Comparison of ENCODE assay signal across 10 mouse cellular contexts in genomic region chr1:132341731-132342501, GRCm38 (mm10). TPM values are rescaled to one million over a fixed set of nuclear protein-coding genes. Genes with fewer than 3 reads are reported as not detected.
DNase-seq lines count a peak whose midpoint lies in the region; ATAC-seq lines count a peak whose summit lies in the region.
"Had no signal": no experiment of that assay in that cellular context is flagged by ENCODE, and none has a peak within 500 bp of the region (broad histone marks: within the 10 kb centered on the region; RNA-seq: fewer than 3 reads in every experiment).

No protein-coding gene starts in this region.

- 39% methylated on average over 5 of the region's 5 CpGs for WGBS in heart, embryonic 12.5 days
- WGBS in liver, embryonic 15.5 days (ENCODE audit: insufficient replicate concordance), result 10% methylated on average over 5 of the region's 5 CpGs
- 62% methylated on average over 5 of the region's 5 CpGs for WGBS in hindbrain, embryonic 12.5 days

- no peak overlapping the region for H3K9ac ChIP-seq in heart, embryonic 12.5 days
- H3K9ac ChIP-seq in liver, embryonic 15.5 days, result no peak overlapping the region
- H3K9ac ChIP-seq in hindbrain, embryonic 12.5 days, result no peak overlapping the region
- H3K9ac ChIP-seq: hindbrain, embryonic 15.5 days had no signal

- H3K4me3 ChIP-seq in heart, embryonic 12.5 days, result no peak overlapping the region
- H3K4me3 ChIP-seq in liver, embryonic 15.5 days (replicated peaks), result no peak overlapping the region
- H3K4me3 ChIP-seq in hindbrain, embryonic 12.5 days, result no peak overlapping the region
- H3K4me3 ChIP-seq: hindbrain, embryonic 15.5 days had no signal

- no peaks in the 10 kb centered on the region for H3K27me3 ChIP-seq in heart, embryonic 12.5 days (replicated peaks)
- no peaks in the 10 kb centered on the region for H3K27me3 ChIP-seq in liver, embryonic 15.5 days
- no peaks in the 10 kb centered on the region for H3K27me3 ChIP-seq in hindbrain, embryonic 12.5 days
- H3K27me3 ChIP-seq: hindbrain, embryonic 15.5 days; Patski had no signal

- ATAC-seq in heart, embryonic 12.5 days (ENCODE audit: insufficient number of reproducible peaks, low FRiP score), result no peak
- ATAC-seq in liver, embryonic 15.5 days (ENCODE audit: insufficient read depth), result peak; percentile 45
- ATAC-seq in hindbrain, embryonic 12.5 days (ENCODE audit: low FRiP score), result no peak
- ATAC-seq: Patski had no signal

- peak; percentile 99 for DNase-seq in heart, adult 11 months
- peak; percentile 85 for DNase-seq in heart, adult 8-10 months (ENCODE audit: low spot score)
- DNase-seq in spleen, postnatal 36 days (ENCODE audit: low spot score in 2 of 2), result peak; percentile 96 to 97
- no peak for DNase-seq in right cerebral cortex, postnatal 10 days (ENCODE audit: low spot score in 2 of 2)
- DNase-seq in retina, embryonic 14.5 days (ENCODE audit: low spot score), result no peak

- H3K9me3 ChIP-seq in heart, embryonic 12.5 days (replicated peaks), result no peaks in the 10 kb centered on the region
- H3K9me3 ChIP-seq in liver, embryonic 15.5 days (replicated peaks), result no peaks in the 10 kb centered on the region
- H3K9me3 ChIP-seq in hindbrain, embryonic 12.5 days (replicated peaks), result no peaks in the 10 kb centered on the region
- H3K9me3 ChIP-seq: hindbrain, embryonic 15.5 days had no signal

- H3K4me1 ChIP-seq in heart, embryonic 12.5 days (replicated peaks), result peaks cover 43% of the 10 kb centered on the region
- H3K4me1 ChIP-seq in liver, embryonic 15.5 days (replicated peaks), result peaks cover 36% of the 10 kb centered on the region
- H3K4me1 ChIP-seq in hindbrain, embryonic 12.5 days, result peaks cover 9% of the 10 kb centered on the region; the same call in 1 of the 2 replicates
- H3K4me1 ChIP-seq: hindbrain, embryonic 15.5 days had no signal

- no peaks in the 10 kb centered on the region for H3K36me3 ChIP-seq in heart, embryonic 12.5 days
- H3K36me3 ChIP-seq in liver, embryonic 15.5 days (replicated peaks), result no peaks in the 10 kb centered on the region
- H3K36me3 ChIP-seq in hindbrain, embryonic 12.5 days, result no peaks in the 10 kb centered on the region
- H3K36me3 ChIP-seq: hindbrain, embryonic 15.5 days had no signal

- H3K4me2 ChIP-seq in heart, embryonic 12.5 days, result no peak overlapping the region
- H3K4me2 ChIP-seq in liver, embryonic 15.5 days, result peak overlapping the region; percentile 18; the same call in 1 of the 2 replicates
- no peak overlapping the region for H3K4me2 ChIP-seq in hindbrain, embryonic 12.5 days (replicated peaks)
- H3K4me2 ChIP-seq: hindbrain, embryonic 15.5 days had no signal

- no peak overlapping the region for H3K27ac ChIP-seq in heart, embryonic 12.5 days (ENCODE audit: poor library complexity, severe bottlenecking)
- H3K27ac ChIP-seq in liver, embryonic 15.5 days (replicated peaks), result peak overlapping the region; percentile 29
- no peak overlapping the region for H3K27ac ChIP-seq in hindbrain, embryonic 12.5 days
- H3K27ac ChIP-seq: hindbrain, embryonic 15.5 days had no signal

RNA-seq across cellular contexts. Expression of gene Nuak2, which starts 26.0 kb away (rescaled TPM):
- polyA plus RNA-seq in heart, embryonic 12.5 days (2016; fragmentation: Nextera tagmentation; extraction: Ambion mirVana), result 2.6 and 3.1 TPM in 2 replicates
- total RNA-seq in heart, adult 8-10 months (2022), result 1 to 10 TPM; 3.8 to 5.2 (median 4.0) TPM
- polyA plus RNA-seq in liver, embryonic 15.5 days (2015; fragmentation: Nextera tagmentation; extraction: Ambion mirVana), result 3.1 and 3.6 TPM in 2 replicates
- 29.7 and 30.0 TPM in 2 replicates for polyA plus RNA-seq in hindbrain, embryonic 12.5 days (2016; fragmentation: Nextera tagmentation; extraction: Ambion mirVana)

RNA-seq across cellular contexts. Expression of gene Klhdc8a, which starts 43.5 kb away (rescaled TPM):
- 0.55 and 0.81 TPM in 2 replicates for polyA plus RNA-seq in heart, embryonic 12.5 days (2016; fragmentation: Nextera tagmentation; extraction: Ambion mirVana)
- 10 to 100 TPM; 11.8 to 22.9 (median 17.5) TPM for total RNA-seq in heart, adult 8-10 months (2022)
- 0.07 and 0.08 TPM in 2 replicates for polyA plus RNA-seq in liver, embryonic 15.5 days (2015; fragmentation: Nextera tagmentation; extraction: Ambion mirVana)
- 5.1 and 5.3 TPM in 2 replicates for polyA plus RNA-seq in hindbrain, embryonic 12.5 days (2016; fragmentation: Nextera tagmentation; extraction: Ambion mirVana)

RNA-seq across cellular contexts. Expression of gene Tmcc2, which starts 49.2 kb away (rescaled TPM):
- 51.1 and 52.9 TPM in 2 replicates for polyA plus RNA-seq in heart, embryonic 12.5 days (2016; fragmentation: Nextera tagmentation; extraction: Ambion mirVana)
- 10 to 100 TPM; 27.5 to 31.3 (median 28.9) TPM for total RNA-seq in heart, adult 8-10 months (2022)
- polyA plus RNA-seq in liver, embryonic 15.5 days (2015; fragmentation: Nextera tagmentation; extraction: Ambion mirVana), result 598 and 710 TPM in 2 replicates
- 36.3 and 37.8 TPM in 2 replicates for polyA plus RNA-seq in hindbrain, embryonic 12.5 days (2016; fragmentation: Nextera tagmentation; extraction: Ambion mirVana)

Comparison
In these comparisons a context has a peak if more than half of its experiments do, and no peak if none do; other contexts are left out.
1. DNase-seq: peak in heart, adult 11 months (single experiment), heart, adult 8-10 months (single experiment) and spleen, postnatal 36 days (2 of 2); none in right cerebral cortex, postnatal 10 days (0 of 2) and retina, embryonic 14.5 days (single experiment).
2. RNA of gene Tmcc2, which starts 49.2 kb away (polyA plus RNA-seq): 598 to 710 TPM in liver, embryonic 15.5 days; 51.1 to 52.9 TPM in heart, embryonic 12.5 days and 36.3 to 37.8 TPM in hindbrain, embryonic 12.5 days; every median in the first group is over 10 times any median in the second.